Mouse (Mus musculus) kidney, adult 18-20 months (tissue): ENCODE results near the gene Elob.

Experiments used
- DNase-seq: peaks from one replicate; pipeline ENCODE4 v3.0.0; 2021

Elob gene

DNA sequence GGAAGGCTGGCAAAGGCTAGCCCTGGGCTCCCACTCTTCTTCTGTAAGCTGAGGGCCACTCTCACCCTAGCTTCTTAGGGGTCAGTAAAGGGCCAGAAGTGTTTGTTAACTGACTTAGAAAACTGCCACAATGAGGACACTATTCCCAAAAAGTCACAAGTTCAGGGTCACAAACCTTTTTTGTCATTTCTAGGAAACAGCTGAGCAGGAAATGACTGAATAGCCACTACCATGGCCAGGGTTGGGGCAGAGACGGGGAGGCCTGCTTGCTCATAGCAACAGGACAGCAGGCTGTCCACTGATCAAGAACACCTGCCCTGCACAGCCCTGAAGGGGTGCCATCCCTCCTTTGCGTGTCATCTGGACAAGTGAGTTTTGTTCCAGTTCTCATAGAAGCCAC, 51.8 kb downstream of the Elob start:
- DNase-seq = no peak

DNA sequence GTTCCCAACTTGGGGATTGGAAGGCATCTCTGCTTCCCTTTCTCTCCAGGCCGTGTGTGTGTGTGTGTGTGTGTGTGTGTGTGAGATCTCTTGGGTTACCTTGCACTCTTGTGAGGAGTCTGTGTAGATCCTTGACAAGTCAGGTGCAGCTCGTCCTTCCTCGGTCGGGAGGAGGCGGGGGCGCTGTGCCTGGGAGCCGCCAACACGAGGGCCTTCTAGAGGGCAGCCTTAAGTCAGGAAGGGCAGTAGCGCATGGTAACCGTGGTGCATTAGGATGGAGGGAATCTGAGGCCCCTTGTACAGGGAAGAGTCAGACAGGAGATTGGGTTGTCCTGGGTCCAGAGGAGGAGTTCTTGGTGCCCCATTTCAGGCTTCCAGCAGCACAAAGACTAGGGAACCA, 52.7 kb downstream of the Elob start:
- DNase-seq = no peak
